Mouse (Mus musculus) embryonic facial prominence, embryonic 15.5 days (tissue): Measurements from ENCODE around the gene Dpm3. TPM values are rescaled to one million over a fixed set of nuclear protein-coding genes. Genes with fewer than 3 reads are reported as not detected.

Experiments used
- ATAC-seq: fragments of 200-750 bp; cut with Nextera tagmentation; 2 replicates; pipeline ENCODE4 v1.8.0; 2017; ENCODE audit warnings: low read depth, moderate TSS enrichment; ENCODE audit not compliant: insufficient number of reproducible peaks, low FRiP score, low TSS enrichment
- H3K27ac ChIP-seq: fragments of 300-500 bp; sonication (generic); replicated peaks from 2 replicates; pipeline ENCODE4 v1.5.1; 2015; ENCODE audit warnings: mild to moderate bottlenecking, inconsistent platforms
- H3K27me3 ChIP-seq: fragments of 300-500 bp; sonication (generic); 2 replicates; pipeline ENCODE4 v1.6.1; 2015; ENCODE audit warnings: inconsistent platforms
- H3K36me3 ChIP-seq: fragments of 300-500 bp; sonication (generic); 2 replicates; pipeline ENCODE4 v1.6.1; 2015; ENCODE audit warnings: mild to moderate bottlenecking, inconsistent platforms
- H3K4me1 ChIP-seq: fragments of 300-500 bp; sonication (generic); 2 replicates; pipeline ENCODE4 v1.6.1; 2015; ENCODE audit warnings: inconsistent platforms
- H3K4me2 ChIP-seq: fragments of 300-500 bp; sonication (generic); replicated peaks from 2 replicates; pipeline ENCODE4 v1.6.1; 2015; ENCODE audit warnings: mild to moderate bottlenecking, inconsistent platforms
- H3K4me3 ChIP-seq: fragments of 300-500 bp; sonication (generic); replicated peaks from 2 replicates; pipeline ENCODE4 v1.5.1; 2015; ENCODE audit warnings: mild to moderate bottlenecking, inconsistent platforms
- H3K9ac ChIP-seq: fragments of 300-500 bp; sonication (generic); 2 replicates; pipeline ENCODE4 v1.6.1; 2015; ENCODE audit warnings: inconsistent platforms
- H3K9me3 ChIP-seq: fragments of 300-500 bp; sonication (generic); replicated peaks from 2 replicates; pipeline ENCODE4 v1.6.1; 2016; ENCODE audit warnings: inconsistent platforms
- WGBS: fragments of 180-500 bp; shearing (Covaris S2); methylation state at CpG from one replicate; pipeline ENCODE4 v1.1.7; 2015; 5-methylcytosine and 5-hydroxymethylcytosine counted together
- polyA plus RNA-seq: library from polyadenylated mRNA; unstranded; fragments of >200 nt; fragmentation: Nextera tagmentation; extraction: Ambion mirVana; gene quantifications from 2 replicates; pipeline ENCODE4 v1.2.1, GENCODE M21; 2015

Gene Dpm3
- polyA plus RNA-seq, 1 experiment from 2014 or later: 150 TPM

DNA sequence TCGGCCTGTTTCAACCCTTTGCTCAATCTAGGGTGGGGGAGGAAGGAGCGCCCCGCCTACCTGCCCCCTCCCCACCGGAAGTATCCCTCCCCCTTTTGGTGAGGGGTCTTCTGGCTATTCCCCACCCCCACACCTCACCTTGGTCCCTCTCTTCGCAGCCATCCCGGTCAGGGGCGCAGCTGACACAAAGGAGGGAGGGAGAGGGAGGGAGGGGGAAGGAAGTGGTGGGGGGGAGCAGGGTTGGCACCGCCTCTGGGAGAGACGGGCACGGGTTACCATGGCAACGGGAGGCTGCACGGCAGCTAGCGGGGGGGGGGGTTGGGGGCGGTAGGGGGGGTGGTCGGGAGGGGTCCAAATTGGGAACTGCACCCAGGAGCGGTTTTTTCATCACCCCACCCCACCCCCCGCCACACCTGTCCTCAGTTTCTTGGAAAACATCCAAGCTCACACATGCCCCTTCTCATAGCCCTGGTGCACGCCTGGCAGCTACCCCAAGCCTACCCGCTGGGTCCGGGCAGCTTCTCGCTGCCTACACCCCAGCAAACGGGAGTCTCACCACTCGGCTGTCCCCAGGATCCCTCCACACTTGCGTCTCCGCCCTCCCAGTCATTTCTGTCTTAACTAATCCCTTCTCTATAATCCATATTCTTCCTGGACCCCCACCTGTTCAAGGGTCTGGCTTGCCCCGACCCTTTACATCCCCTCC is 14.0 kb upstream of the Dpm3 start:
- Histone ChIP-seq H3K36me3 (peaks cover 16% of the 10 kb centered on the region), H3K4me3 (peak overlapping the region; percentile 75), H3K9me3 (no peaks in the 10 kb centered on the region), H3K27ac (peak overlapping the region; percentile 79), H3K4me2 (peak overlapping the region; percentile 79), H3K4me1 (peaks cover 46% of the 10 kb centered on the region), H3K27me3 (no peaks in the 10 kb centered on the region), H3K9ac (peak overlapping the region; percentile 39)
- ATAC-seq: no peak
- WGBS: 3% methylated on average over 16 of the region's 26 CpGs

- Histone ChIP-seq H3K9ac (peak within 1 kb of the TSS; percentile 79), H3K9me3 (no peaks in the 10 kb centered on the region), H3K4me2 (peak within 1 kb of the TSS; percentile 79), H3K27ac (peak within 1 kb of the TSS; percentile 79), H3K27me3 (no peaks in the 10 kb centered on the region), H3K36me3 (peaks cover 16% of the 10 kb centered on the region), H3K4me3 (peak within 1 kb of the TSS; percentile 75), H3K4me1 (peaks cover 51% of the 10 kb centered on the region)
- 4% methylated on average over 20 of the region's 20 CpGs for WGBS
- peak; percentile 34; the same call in 1 of the 2 replicates for ATAC-seq
Observed at GRCm38 (mm10) chr3:89245688-89246171, 13.4 kb upstream of the Dpm3 start, which contains the start of gene Krtcap2. Gene Krtcap2, plus strand, starts transcription at chr3:89245966.

DNA sequence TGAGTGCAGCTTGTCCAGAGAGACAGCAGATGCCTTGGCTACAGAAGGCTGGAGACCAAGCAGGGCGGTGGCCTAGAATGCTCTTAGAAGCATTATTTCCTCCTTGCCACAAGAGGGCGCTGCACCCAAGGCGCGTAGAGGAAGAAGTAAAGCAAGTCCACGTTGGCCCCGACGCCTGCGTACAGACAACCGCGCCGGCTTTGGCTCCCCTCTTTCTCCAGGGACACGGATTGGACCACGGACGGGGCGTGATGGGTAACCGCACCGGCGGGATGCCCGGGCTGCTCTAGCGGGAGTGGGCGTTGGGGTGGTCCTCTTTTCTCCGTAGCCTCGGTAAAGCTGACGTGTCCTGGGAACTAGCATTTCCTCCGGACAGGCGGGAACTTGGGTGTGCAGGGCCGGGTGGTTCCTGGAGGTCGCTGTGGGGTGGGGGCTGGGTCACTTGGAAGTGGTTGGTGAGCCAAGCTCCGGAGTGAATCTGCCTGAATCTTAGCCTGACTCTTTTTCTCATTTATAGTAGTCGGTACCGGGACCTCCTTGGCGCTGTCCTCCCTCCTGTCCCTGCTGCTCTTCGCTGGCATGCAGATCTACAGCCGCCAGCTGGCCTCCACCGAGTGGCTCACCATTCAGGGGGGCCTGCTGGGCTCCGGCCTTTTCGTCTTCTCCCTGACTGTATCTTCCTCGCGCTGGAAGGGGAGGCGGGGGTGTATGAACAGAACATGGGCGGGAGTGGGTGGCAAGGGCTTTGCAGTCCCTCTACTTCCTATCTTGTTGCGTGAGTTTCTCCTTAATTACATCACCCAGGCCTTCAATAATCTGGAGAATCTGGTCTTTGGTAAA is 12.7 kb upstream of the Dpm3 start, which contains the start of gene Trim46:
Trim46 (minus strand) TSS at position 49 of the 840 bp plus-strand sequence.
- Histone ChIP-seq H3K27me3 (no peaks in the 10 kb centered on the region), H3K4me1 (peaks cover 58% of the 10 kb centered on the region), H3K4me3 (peak within 1 kb of the TSS; percentile 75), H3K4me2 (peak within 1 kb of the TSS; percentile 79), H3K36me3 (peaks cover 14% of the 10 kb centered on the region), H3K27ac (peak within 1 kb of the TSS; percentile 79), H3K9me3 (no peaks in the 10 kb centered on the region), H3K9ac (peak within 1 kb of the TSS; percentile 79)
- peak; percentile 71 for ATAC-seq
- WGBS: under 1% methylated on average over 40 of the region's 42 CpGs

DNA sequence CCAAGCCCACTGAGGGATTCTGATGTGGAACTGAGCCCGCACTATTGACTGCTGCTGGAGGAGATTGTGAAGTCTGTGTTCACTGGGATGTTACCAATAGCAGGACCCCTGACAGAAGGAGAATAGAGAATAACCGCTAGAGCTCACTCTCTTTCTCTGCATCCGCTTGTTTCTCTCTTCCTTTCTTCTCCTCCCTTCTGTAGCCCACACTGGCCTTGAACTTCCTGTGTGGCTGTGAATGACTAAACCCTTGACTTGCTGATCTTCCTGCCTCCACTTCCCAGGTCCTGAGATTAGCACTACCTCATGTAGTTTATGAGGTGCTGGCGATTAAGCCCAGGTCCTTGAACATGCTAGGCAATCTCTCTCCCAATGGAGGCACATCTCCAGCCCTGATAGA is 11.7 kb upstream of the Dpm3 start:
- Histone ChIP-seq H3K4me1 (peaks cover 61% of the 10 kb centered on the region), H3K27me3 (no peaks in the 10 kb centered on the region), H3K9me3 (no peaks in the 10 kb centered on the region), H3K4me2 (peak overlapping the region; percentile 79), H3K27ac (no peak overlapping the region), H3K9ac (peak overlapping the region; percentile 79; the same call in 1 of the 2 replicates), H3K4me3 (peak overlapping the region; percentile 75), H3K36me3 (peaks cover 7% of the 10 kb centered on the region)
- no peak for ATAC-seq
- 89% methylated on average over 4 of the region's 4 CpGs for WGBS

DNA sequence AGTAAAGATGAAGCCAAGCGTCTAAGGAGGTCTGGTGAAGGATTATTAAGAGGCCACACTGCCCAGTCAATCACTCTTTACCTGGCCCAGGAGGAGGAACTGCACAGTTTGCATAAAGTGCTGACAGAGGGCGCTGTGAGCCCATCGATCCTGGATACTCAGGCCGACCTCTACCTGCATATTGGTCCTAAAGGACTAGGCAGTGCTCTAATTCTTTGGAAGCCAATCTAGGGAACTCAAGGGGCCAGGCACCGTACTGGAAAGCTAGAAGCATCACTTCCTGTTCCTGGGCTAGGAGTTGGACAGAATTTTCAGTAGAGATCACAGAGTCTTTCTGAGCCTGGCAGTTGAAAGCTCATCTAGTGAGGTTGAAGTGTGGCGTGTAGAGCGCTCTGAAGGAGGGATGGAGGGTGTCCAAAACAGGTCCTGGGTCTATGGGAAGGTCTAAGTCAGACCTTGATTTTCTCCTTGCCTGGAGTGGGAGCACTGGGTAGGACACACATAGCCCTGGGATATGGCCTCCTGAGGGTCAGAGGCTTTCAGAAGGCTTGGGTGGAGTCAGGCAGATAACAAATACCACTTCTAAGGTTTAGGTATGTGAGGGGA is 8.6 kb upstream of the Dpm3 start:
- peaks cover 34% of the 10 kb centered on the region for H3K4me1 ChIP-seq
- WGBS: 13% methylated on average over 7 of the region's 7 CpGs
- no peak overlapping the region for H3K9ac ChIP-seq
- H3K4me2 ChIP-seq: no peak overlapping the region
- ATAC-seq: no peak
- no peaks in the 10 kb centered on the region for H3K27me3 ChIP-seq
- no peaks in the 10 kb centered on the region for H3K9me3 ChIP-seq
- H3K36me3 ChIP-seq: peaks cover 7% of the 10 kb centered on the region
- H3K27ac ChIP-seq: 0 out of 2 replicates have a peak overlapping the region, but pooled peaks have one; percentile 7
- H3K4me3 ChIP-seq: no peak overlapping the region

- Histone ChIP-seq H3K4me1 (peaks cover 28% of the 10 kb centered on the region), H3K27me3 (no peaks in the 10 kb centered on the region), H3K9ac (no peak overlapping the region), H3K36me3 (peaks cover 7% of the 10 kb centered on the region), H3K4me3 (no peak overlapping the region), H3K4me2 (peak overlapping the region; percentile 33), H3K27ac (no peak overlapping the region), H3K9me3 (no peaks in the 10 kb centered on the region)
- no peak for ATAC-seq
- 3% methylated on average over 17 of the region's 17 CpGs for WGBS
Observed at GRCm38 (mm10) chr3:89251365-89251895, 7.7 kb upstream of the Dpm3 start.

GRCm38 (mm10) chr3:89254994-89255393 is 4.2 kb upstream of the Dpm3 start:
- Histone ChIP-seq H3K9ac (no peak overlapping the region), H3K4me1 (peaks cover 25% of the 10 kb centered on the region), H3K27me3 (no peaks in the 10 kb centered on the region), H3K27ac (no peak overlapping the region), H3K9me3 (no peaks in the 10 kb centered on the region), H3K4me3 (no peak overlapping the region), H3K36me3 (no peaks in the 10 kb centered on the region), H3K4me2 (no peak overlapping the region)
- 80% methylated on average over 5 of the region's 5 CpGs for WGBS
- ATAC-seq: no peak

DNA sequence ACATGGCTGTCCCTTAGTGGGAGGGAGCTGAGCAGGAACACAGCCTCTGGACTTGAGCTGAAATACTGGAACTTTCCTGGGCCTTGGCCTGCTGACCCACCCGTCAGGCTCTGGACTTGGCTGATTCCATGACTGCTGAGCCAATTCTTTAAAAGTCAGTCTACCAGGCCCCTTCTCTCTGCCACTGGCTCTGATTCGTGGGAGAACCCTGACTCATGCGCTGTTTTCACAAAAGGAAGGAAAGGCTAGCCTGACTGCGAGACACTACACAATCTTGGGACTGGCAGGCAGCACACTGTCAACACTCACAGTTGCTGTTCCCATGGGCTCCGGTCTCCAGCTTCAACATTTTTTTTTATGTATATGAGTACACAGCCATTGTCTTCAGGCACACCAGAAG is 3.0 kb upstream of the Dpm3 start:
- Histone ChIP-seq H3K9me3 (no peaks in the 10 kb centered on the region), H3K4me3 (no peak overlapping the region), H3K36me3 (no peaks in the 10 kb centered on the region), H3K9ac (no peak overlapping the region), H3K4me1 (peaks cover 15% of the 10 kb centered on the region), H3K4me2 (no peak overlapping the region), H3K27ac (no peak overlapping the region), H3K27me3 (no peaks in the 10 kb centered on the region)
- ATAC-seq: no peak
- WGBS: 77% methylated on average over 5 of the region's 5 CpGs

DNA sequence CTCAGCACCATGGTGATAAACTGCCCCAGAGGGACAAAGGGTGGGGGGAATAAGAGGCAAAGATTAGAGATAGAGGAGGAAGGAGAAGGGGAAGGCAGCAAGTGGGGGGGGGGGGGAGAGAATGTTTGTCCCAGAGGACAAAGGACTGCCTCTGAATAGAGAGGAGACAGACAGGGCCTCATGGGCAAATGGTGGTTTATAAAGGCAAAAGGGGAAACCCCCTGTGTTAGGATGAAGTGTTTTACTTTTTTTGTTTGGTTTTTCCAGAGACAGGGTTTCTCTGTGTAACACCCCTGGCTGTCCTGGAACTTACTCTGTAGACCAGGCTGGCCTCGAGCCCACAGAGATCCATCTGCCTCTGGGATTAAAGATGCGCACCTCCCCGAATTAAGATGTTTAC is 1.1 kb downstream of the Dpm3 start:
- no peak for ATAC-seq

GRCm38 (mm10) chr3:89262417-89262816 is 3.3 kb downstream of the Dpm3 start:
- Histone ChIP-seq H3K9me3 (no peaks in the 10 kb centered on the region), H3K4me2 (no peak overlapping the region), H3K27me3 (no peaks in the 10 kb centered on the region), H3K9ac (0 out of 2 replicates have a peak overlapping the region, but pooled peaks have one; percentile 6), H3K4me1 (peaks cover 21% of the 10 kb centered on the region), H3K27ac (0 out of 2 replicates have a peak overlapping the region, but pooled peaks have one; percentile 34), H3K4me3 (no peak overlapping the region), H3K36me3 (no peaks in the 10 kb centered on the region)
- no peak for ATAC-seq
- WGBS: 65% methylated on average over 10 of the region's 10 CpGs

More for the DNA sequence above, 1.1 kb downstream of the Dpm3 start:
- 78% methylated on average over 3 of the region's 3 CpGs for WGBS
- Histone ChIP-seq H3K9me3 (no peaks in the 10 kb centered on the region), H3K4me2 (no peak overlapping the region), H3K9ac (no peak overlapping the region), H3K4me1 (peaks cover 10% of the 10 kb centered on the region; the same call in 1 of the 2 replicates), H3K36me3 (no peaks in the 10 kb centered on the region), H3K27ac (no peak overlapping the region), H3K27me3 (no peaks in the 10 kb centered on the region), H3K4me3 (no peak overlapping the region)
